Mouse (Mus musculus) ES-E14 (cell line): Measurements from ENCODE around the gene Sod1.

Experiments
- HCFC1 ChIP-seq: IDR thresholded peaks from 2 replicates; pipeline ENCODE4 v1.6.1; 2012; ENCODE audit warnings: low read length, inconsistent platforms, borderline replicate concordance; ENCODE audit not compliant: insufficient read depth
- MAFK ChIP-seq: IDR thresholded peaks from 2 replicates; pipeline ENCODE4 v1.6.1; 2014; ENCODE audit warnings: mild to moderate bottlenecking, low read depth, low read length, inconsistent platforms; ENCODE audit not compliant: insufficient read depth
- ZC3H11A ChIP-seq: IDR thresholded peaks from 2 replicates; pipeline ENCODE4 v1.6.1; 2012; ENCODE audit warnings: low read depth, mild to moderate bottlenecking, inconsistent platforms, low read length, borderline replicate concordance

- TF ChIP-seq ZC3H11A: no peak
- TF ChIP-seq HCFC1: no peak
- TF ChIP-seq MAFK: no peak
These were observed 8.8 kb upstream of the Sod1 start for GRCm38 (mm10) chr16:90211767-90212166.
